Mouse (Mus musculus): ENCODE measurements at regions not wholly inside any gene's neighbourhood (a gene's known extent, or its start where the extent isn't known, plus 50 kb on each side); places are given as distances from the start of the nearest gene placed in this dataset.
"Not testable (repeated sequence)": the region's sequence is repeated elsewhere in the genome, so short reads cannot be mapped to it uniquely, and the experiment has no call there.

DNA sequence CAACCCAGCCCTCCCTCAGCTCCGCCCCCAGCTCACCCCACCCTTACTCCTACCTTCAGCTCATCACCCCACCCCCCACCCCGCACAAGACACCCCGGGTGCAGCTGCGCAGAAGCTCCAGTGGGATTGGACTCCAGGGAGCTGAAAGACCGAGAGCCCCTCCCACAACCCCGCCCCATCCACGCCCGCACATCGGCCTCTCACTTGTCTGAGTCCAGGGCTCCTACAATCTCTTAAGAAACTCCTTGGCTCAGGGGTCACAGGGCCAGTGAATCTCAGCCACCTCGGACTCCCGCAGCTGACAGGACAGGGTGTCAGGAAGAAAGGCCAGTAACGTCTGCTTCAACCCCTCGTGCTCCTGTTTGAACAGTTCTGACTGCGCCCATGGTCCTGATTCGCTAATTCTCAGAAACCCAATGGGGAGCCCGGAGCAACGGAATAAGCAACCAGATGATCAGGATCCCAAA, 120.7 kb downstream of the Map1s start:
- DNase-seq, result peak; percentile 66

DNA sequence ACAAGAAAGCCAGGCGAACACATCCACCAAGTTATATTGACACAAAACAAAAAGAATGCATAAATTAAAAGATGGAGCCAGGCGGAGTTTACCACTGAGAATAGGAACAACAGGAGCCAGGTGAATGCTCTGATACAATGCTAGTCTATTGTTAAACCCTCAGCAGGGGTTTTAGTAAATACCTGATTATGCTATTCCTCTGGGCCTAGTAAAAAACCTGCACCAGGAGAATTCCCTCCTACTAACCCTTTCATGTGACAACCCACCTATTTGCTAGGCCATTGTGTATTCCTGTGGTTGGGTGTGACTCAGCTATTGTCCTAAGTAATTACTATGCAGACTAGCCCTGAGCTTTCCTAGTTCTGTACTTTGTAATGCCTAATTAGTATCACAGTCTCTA, 122.8 kb downstream of the Map1s start:
- DNase-seq, result not testable (repeated sequence)
